Mouse (Mus musculus): ENCODE results near the gene Hmgcll1.

DNA sequence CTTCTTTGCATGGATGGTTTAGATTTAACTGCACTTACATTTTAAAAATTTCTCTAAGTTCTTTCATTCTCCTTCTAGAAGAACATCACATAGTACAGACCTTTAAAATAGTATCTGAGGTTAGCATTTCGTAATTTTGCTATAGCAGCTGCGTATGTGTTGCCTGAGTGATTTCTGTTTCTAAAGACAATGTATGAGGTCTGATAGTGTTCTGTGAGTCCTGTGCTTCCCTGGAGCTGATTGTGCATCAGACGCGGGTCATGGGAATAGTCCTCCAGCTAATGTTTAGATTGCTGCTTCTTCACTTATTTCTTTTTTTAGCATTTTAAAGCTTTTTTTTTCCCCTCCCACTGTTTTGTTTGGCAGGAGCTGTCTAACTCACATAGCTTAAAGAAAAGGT is 46.8 kb downstream of the Hmgcll1 start:
- TF ChIP-seq POLR2A (IDR thresholded peaks at IDR 0.05; ENCODE audit: insufficient read depth, low read depth, low read length) (no peak), EP300 (IDR thresholded peaks at IDR 0.05; ENCODE audit: insufficient read depth, low read depth, low read length) (no peak)
